Mouse (Mus musculus): ENCODE measurements around the gene Hspd1.

The Hspd1 gene

GRCm38 (mm10) chr1:55041691-55042090, 46.4 kb downstream of the Hspd1 start:
- no peak for DNase-seq (ENCODE audit: low spot score)

GRCm38 (mm10) chr1:55039944-55040343, 48.1 kb downstream of the Hspd1 start:
- no peak for DNase-seq (ENCODE audit: low spot score)

GRCm38 (mm10) chr1:55031026-55031779, 56.8 kb downstream of the Hspd1 start:
- DNase-seq (ENCODE audit: low spot score), result no peak

GRCm38 (mm10) chr1:55029446-55029845, 58.6 kb downstream of the Hspd1 start:
- DNase-seq (ENCODE audit: low spot score), result no peak

GRCm38 (mm10) chr1:55028512-55029249, 59.4 kb downstream of the Hspd1 start:
- DNase-seq (ENCODE audit: low spot score), result no peak

GRCm38 (mm10) chr1:55027966-55028365, 60.1 kb downstream of the Hspd1 start:
- no peak for DNase-seq (ENCODE audit: low spot score)

Measured in layer of hippocampus, adult 9-10 months (tissue).